Mouse (Mus musculus): ENCODE measurements around the gene Pyroxd2. TPM values are rescaled to one million over a fixed set of nuclear protein-coding genes. Genes with fewer than 3 reads are reported as not detected.
"Not testable (repeated sequence)": the region's sequence is repeated elsewhere in the genome, so short reads cannot be mapped to it uniquely, and the experiment has no call there.

Gene Pyroxd2
- polyA plus RNA-seq (2014; fragmentation: Nextera tagmentation; extraction: Ambion mirVana) = 3.5 and 4.4 TPM in 2 replicates

- H3K9me3 ChIP-seq (ENCODE audit: control insufficient read depth, low read length) = no peaks in the 10 kb centered on the region
- ATAC-seq (ENCODE audit: low read depth) (peak; percentile 89), DNase-seq (ENCODE audit: low spot score) (peak; percentile 95)
- peak within 1 kb of the TSS; percentile 34 for H3K4me3 ChIP-seq (ENCODE audit: low read depth, low read length)
- H3K4me2 ChIP-seq (ENCODE audit: low read depth, low read length) = peak within 1 kb of the TSS; percentile 58
- no peaks in the 10 kb centered on the region for H3K27me3 ChIP-seq (replicated peaks; ENCODE audit: control insufficient read depth, insufficient read depth, low read length)
- peak within 1 kb of the TSS; percentile 66 for H3K9ac ChIP-seq (ENCODE audit: low read depth, low read length)
- peak within 1 kb of the TSS; percentile 84 for H3K27ac ChIP-seq (replicated peaks; ENCODE audit: low read depth, low read length)
- H3K36me3 ChIP-seq (ENCODE audit: control insufficient read depth, insufficient read depth, low read length) = no peaks in the 10 kb centered on the region
- WGBS = 4% methylated on average over 22 of the region's 22 CpGs
- H3K4me1 ChIP-seq (ENCODE audit: control insufficient read depth, insufficient read depth, low read length) = peaks cover 26% of the 10 kb centered on the region
Observed at GRCm38 (mm10) chr19:42752363-42752931, at the start of gene Pyroxd2. Pyroxd2 (minus strand) TSS chr19:42752775.

DNA sequence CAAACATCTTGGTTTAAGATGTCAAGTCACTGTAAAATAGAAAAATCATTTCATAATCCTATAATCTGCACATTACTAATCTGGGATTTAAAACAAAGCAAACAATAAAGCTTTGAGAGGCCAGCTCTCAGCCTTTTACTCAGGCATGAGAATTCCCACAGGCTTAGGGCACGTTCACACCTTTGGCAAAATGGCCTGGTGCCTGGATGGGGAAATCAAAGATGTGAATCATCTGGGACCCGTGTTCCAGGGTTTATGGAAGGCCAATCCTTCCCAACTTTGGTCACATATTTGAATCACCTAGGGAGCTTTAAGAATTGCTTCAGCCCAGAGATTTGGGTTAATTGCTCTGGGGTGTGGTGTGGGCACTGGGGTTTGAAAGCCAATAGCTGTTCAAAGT lies 45.3 kb upstream of the Pyroxd2 start:
- Histone ChIP-seq H3K27ac (replicated peaks; ENCODE audit: low read depth, low read length) (no peak overlapping the region), H3K27me3 (replicated peaks; ENCODE audit: control insufficient read depth, insufficient read depth, low read length) (0 out of 2 replicates have a peak, but pooled peaks cover 7% of the 10 kb centered on the region)
- no peak for ATAC-seq (ENCODE audit: low read depth)

DNA sequence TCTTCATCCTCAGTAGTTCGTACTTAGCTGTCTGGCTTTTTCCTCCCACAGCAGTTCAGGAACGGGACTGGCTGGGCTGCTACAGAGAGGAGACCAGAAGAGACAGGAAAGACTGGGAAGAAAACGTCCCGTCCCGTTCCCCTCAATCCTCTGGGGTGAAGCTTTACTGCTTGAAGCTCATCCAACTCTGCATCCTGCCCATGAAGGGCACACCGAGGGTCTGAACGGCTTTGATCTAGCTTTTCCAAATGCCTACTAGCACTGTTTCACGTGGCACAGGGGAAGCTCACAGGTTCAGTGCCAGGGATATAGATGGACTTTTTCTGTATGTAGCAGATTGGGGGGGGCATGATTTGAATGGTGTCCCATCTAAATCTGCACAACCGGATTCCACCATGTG lies 43.2 kb upstream of the Pyroxd2 start:
- peak overlapping the region; percentile 67 for H3K4me2 ChIP-seq (ENCODE audit: low read depth, low read length)
- ATAC-seq (ENCODE audit: low read depth) (no peak), DNase-seq (ENCODE audit: low spot score) (no peak)
- no peaks in the 10 kb centered on the region for H3K9me3 ChIP-seq (ENCODE audit: control insufficient read depth, low read length)
- H3K27me3 ChIP-seq (replicated peaks; ENCODE audit: control insufficient read depth, insufficient read depth, low read length) = 0 out of 2 replicates have a peak, but pooled peaks cover 7% of the 10 kb centered on the region
- no peaks in the 10 kb centered on the region for H3K4me1 ChIP-seq (ENCODE audit: control insufficient read depth, insufficient read depth, low read length)
- H3K27ac ChIP-seq (replicated peaks; ENCODE audit: low read depth, low read length) = no peak overlapping the region
- H3K36me3 ChIP-seq (ENCODE audit: control insufficient read depth, insufficient read depth, low read length) = no peaks in the 10 kb centered on the region
- H3K9ac ChIP-seq (ENCODE audit: low read depth, low read length) = peak overlapping the region; percentile 51; the same call in 1 of the 2 replicates
- no peak overlapping the region for H3K4me3 ChIP-seq (ENCODE audit: low read depth, low read length)
- 20% methylated on average over 9 of the region's 9 CpGs for WGBS

More for the DNA sequence above, 45.3 kb upstream of the Pyroxd2 start:
- H3K36me3 ChIP-seq (ENCODE audit: control insufficient read depth, insufficient read depth, low read length) = no peaks in the 10 kb centered on the region
- no peak overlapping the region for H3K4me3 ChIP-seq (ENCODE audit: low read depth, low read length)
- DNase-seq (ENCODE audit: low spot score) = no peak
- H3K9me3 ChIP-seq (ENCODE audit: control insufficient read depth, low read length) = no peaks in the 10 kb centered on the region
- WGBS = 65% methylated on average over 2 of the region's 2 CpGs
- H3K4me2 ChIP-seq (ENCODE audit: low read depth, low read length) = no peak overlapping the region
- no peaks in the 10 kb centered on the region for H3K4me1 ChIP-seq (ENCODE audit: control insufficient read depth, insufficient read depth, low read length)
- no peak overlapping the region for H3K9ac ChIP-seq (ENCODE audit: low read depth, low read length)

DNA sequence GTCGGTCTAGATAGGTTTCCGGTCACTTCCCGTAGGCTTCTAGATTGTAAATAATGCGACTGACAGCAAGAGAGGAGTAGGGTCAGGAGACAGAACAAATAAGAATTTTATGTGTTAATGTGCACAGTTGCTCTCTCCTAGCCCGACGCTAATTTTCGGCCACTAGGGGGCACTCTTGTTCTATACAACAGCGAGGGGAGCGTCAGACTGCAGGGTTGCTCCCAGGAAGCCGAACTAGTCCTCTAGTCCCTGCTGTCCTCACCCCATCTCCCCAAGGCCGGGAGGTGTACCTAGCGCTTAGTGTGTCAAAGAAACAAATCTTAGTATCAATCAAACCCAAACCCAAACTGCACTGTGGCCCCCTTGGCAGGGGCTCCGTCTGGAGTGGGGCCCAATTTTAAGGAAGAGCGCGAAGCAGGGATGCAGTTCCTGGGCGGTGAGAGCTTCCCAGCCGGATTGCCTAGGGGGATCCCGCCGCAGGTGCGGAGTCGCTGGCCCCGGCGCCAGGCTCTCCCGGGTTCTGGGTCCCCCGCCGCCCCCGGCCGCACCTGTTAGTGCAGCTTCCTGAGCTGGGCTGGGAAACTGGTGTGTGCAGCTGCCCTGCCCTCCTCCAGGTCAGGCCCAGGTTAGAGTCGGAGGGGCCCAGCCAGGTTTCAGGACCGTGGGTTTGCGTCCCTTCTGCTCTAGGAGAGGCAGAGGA lies 42.5 kb upstream of the Pyroxd2 start:
- Histone ChIP-seq H3K4me3 (ENCODE audit: low read depth, low read length) (peak overlapping the region; percentile 31), H3K27me3 (replicated peaks; ENCODE audit: control insufficient read depth, insufficient read depth, low read length) (0 out of 2 replicates have a peak, but pooled peaks cover 5% of the 10 kb centered on the region), H3K4me2 (ENCODE audit: low read depth, low read length) (peak overlapping the region; percentile 67), H3K36me3 (ENCODE audit: control insufficient read depth, insufficient read depth, low read length) (no peaks in the 10 kb centered on the region), H3K27ac (replicated peaks; ENCODE audit: low read depth, low read length) (no peak overlapping the region), H3K9me3 (ENCODE audit: control insufficient read depth, low read length) (no peaks in the 10 kb centered on the region), H3K9ac (ENCODE audit: low read depth, low read length) (peak overlapping the region; percentile 51), H3K4me1 (ENCODE audit: control insufficient read depth, insufficient read depth, low read length) (no peaks in the 10 kb centered on the region)
- WGBS = 2% methylated on average over 31 of the region's 31 CpGs
- DNase-seq (ENCODE audit: low spot score) (peak; percentile 92), ATAC-seq (ENCODE audit: low read depth) (peak; percentile 93)

- Histone ChIP-seq H3K4me3 (ENCODE audit: low read depth, low read length) (no peak overlapping the region), H3K36me3 (ENCODE audit: control insufficient read depth, insufficient read depth, low read length) (no peaks in the 10 kb centered on the region), H3K9me3 (ENCODE audit: control insufficient read depth, low read length) (no peaks in the 10 kb centered on the region), H3K4me1 (ENCODE audit: control insufficient read depth, insufficient read depth, low read length) (no peaks in the 10 kb centered on the region), H3K27me3 (replicated peaks; ENCODE audit: control insufficient read depth, insufficient read depth, low read length) (no peaks in the 10 kb centered on the region), H3K27ac (replicated peaks; ENCODE audit: low read depth, low read length) (no peak overlapping the region), H3K9ac (ENCODE audit: low read depth, low read length) (no peak overlapping the region), H3K4me2 (ENCODE audit: low read depth, low read length) (no peak overlapping the region)
- DNase-seq (ENCODE audit: low spot score) = peak; percentile 27
- ATAC-seq (ENCODE audit: low read depth) = peak; percentile 30; the same call in 1 of the 2 replicates
- WGBS = 34% methylated on average over 5 of the region's 5 CpGs
Observed at GRCm38 (mm10) chr19:42788311-42788710, 35.7 kb upstream of the Pyroxd2 start.

DNA sequence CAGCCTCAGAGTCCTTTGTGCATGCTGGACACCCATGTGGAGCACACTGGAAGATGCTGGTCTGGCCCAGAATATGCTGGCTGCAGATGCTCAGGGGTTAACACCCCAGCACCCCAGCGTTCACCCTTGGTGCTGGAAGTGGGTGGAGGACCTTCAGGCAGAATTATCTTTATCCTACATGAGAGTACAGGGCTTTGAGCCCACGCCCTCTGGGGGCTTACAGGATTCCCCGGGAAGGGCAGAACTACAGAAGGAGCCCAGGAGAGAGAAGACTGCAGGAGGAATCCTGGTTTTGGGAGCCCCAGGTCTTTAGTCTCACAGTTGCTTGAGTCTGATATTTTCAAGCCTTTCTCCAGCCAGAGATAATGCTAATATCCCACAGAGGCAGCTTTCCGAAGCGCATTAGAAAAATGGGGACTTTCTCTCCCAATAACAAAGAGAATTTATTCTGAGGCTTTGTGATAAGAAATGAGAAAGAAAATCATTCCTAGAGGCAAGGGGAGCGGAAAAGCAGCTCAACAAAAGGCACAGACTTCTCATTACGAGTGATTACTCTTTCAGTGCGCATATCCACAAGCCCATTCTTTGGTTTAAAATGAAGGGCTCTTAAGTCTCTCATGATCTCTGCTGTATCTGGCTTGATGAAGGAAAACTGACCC lies 33.1 kb upstream of the Pyroxd2 start:
- no peaks in the 10 kb centered on the region for H3K36me3 ChIP-seq (ENCODE audit: control insufficient read depth, insufficient read depth, low read length)
- H3K4me2 ChIP-seq (ENCODE audit: low read depth, low read length) = no peak overlapping the region
- H3K4me3 ChIP-seq (ENCODE audit: low read depth, low read length) = no peak overlapping the region
- no peaks in the 10 kb centered on the region for H3K9me3 ChIP-seq (ENCODE audit: control insufficient read depth, low read length)
- H3K27ac ChIP-seq (replicated peaks; ENCODE audit: low read depth, low read length) = no peak overlapping the region
- no peak overlapping the region for H3K9ac ChIP-seq (ENCODE audit: low read depth, low read length)
- DNase-seq (ENCODE audit: low spot score) (no peak), ATAC-seq (ENCODE audit: low read depth) (no peak)
- 56% methylated on average over 8 of the region's 8 CpGs for WGBS
- H3K27me3 ChIP-seq (replicated peaks; ENCODE audit: control insufficient read depth, insufficient read depth, low read length) = no peaks in the 10 kb centered on the region
- no peaks in the 10 kb centered on the region for H3K4me1 ChIP-seq (ENCODE audit: control insufficient read depth, insufficient read depth, low read length)

DNA sequence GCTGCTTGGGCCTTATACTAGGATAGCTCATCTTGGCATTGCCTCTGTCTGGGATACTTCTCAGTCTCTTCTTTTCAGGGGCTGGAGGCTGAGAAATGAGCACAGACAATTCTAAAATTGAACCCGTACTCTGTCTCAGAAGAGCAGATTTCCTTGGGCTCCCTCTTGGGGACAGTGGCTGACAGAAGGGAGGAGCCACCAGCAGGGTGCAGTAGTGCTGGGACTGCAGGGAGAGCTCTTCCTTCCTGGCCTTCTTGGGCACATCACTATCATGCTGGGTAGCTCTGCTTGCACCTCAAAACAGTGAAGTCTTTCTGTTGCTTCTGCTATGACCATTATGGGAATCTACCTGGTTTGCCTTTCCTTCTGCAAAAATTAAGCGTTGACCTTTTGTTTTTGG lies 32.6 kb upstream of the Pyroxd2 start:
- ATAC-seq (ENCODE audit: low read depth) = no peak
- no peak for DNase-seq (ENCODE audit: low spot score)

GRCm38 (mm10) chr19:42780156-42780538 lies 27.6 kb upstream of the Pyroxd2 start:
- H3K36me3 ChIP-seq (ENCODE audit: control insufficient read depth, insufficient read depth, low read length); H3K27me3 ChIP-seq (replicated peaks; ENCODE audit: control insufficient read depth, insufficient read depth, low read length); DNase-seq (ENCODE audit: low spot score); ATAC-seq (ENCODE audit: low read depth); H3K4me1 ChIP-seq (ENCODE audit: control insufficient read depth, insufficient read depth, low read length); H3K9me3 ChIP-seq (ENCODE audit: control insufficient read depth, low read length): not testable (repeated sequence)
- Histone ChIP-seq H3K4me2 (ENCODE audit: low read depth, low read length) (peak overlapping the region; percentile 81), H3K4me3 (ENCODE audit: low read depth, low read length) (peak overlapping the region; percentile 68), H3K27ac (replicated peaks; ENCODE audit: low read depth, low read length) (peak overlapping the region; percentile 85), H3K9ac (ENCODE audit: low read depth, low read length) (peak overlapping the region; percentile 78)
- 47% methylated on average over 7 of the region's 7 CpGs for WGBS

More for the DNA sequence above, 32.6 kb upstream of the Pyroxd2 start:
- no peak overlapping the region for H3K27ac ChIP-seq (replicated peaks; ENCODE audit: low read depth, low read length)
- no peaks in the 10 kb centered on the region for H3K27me3 ChIP-seq (replicated peaks; ENCODE audit: control insufficient read depth, insufficient read depth, low read length)
- no peaks in the 10 kb centered on the region for H3K36me3 ChIP-seq (ENCODE audit: control insufficient read depth, insufficient read depth, low read length)
- 49% methylated on average over 2 of the region's 2 CpGs for WGBS
- H3K4me3 ChIP-seq (ENCODE audit: low read depth, low read length) = no peak overlapping the region
- no peaks in the 10 kb centered on the region for H3K9me3 ChIP-seq (ENCODE audit: control insufficient read depth, low read length)
- no peak overlapping the region for H3K4me2 ChIP-seq (ENCODE audit: low read depth, low read length)
- no peak overlapping the region for H3K9ac ChIP-seq (ENCODE audit: low read depth, low read length)
- no peaks in the 10 kb centered on the region for H3K4me1 ChIP-seq (ENCODE audit: control insufficient read depth, insufficient read depth, low read length)

All from embryonic facial prominence, embryonic 14.5 days (tissue).